Mouse (Mus musculus): Measurements from ENCODE around the gene Gamt. TPM values are rescaled to one million over a fixed set of nuclear protein-coding genes. Genes with fewer than 3 reads are reported as not detected.
"Not testable (repeated sequence)": the region's sequence is repeated elsewhere in the genome, so short reads cannot be mapped to it uniquely, and the experiment has no call there.

Gene Gamt
- total RNA-seq, 2 experiments from 2014 or later = 181 to 214 TPM

DNA sequence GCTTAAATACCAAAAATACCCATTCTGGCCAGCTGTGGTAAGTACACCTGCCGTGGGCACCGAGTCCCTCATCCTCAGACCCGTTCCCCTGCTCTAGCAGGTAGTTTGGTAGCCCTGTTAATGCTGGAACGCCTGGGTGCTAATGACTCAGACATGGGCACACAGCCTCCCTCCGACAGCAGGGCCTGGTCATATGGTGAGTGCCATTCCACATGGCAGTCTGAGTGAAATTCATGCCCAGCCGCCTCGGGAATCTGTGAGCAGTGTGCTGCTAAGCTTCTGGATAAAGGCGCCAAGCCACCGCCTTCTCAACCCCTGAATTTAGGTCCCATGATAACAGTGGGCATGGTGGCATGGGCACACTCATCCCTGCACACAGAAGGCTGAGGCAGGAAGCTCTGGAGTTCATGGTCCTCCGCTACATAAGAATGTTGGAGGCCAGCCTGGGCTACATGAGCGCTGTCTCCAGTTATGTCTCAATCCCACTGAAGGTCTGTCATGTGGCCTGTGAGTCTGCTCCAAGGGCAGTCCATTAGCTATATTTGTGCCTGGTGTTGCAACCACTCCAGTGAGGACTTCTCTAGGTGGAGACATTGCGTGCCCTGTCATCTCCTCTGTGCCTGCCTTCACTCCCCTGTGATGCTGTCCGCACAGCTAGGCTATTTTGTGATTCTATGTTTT, 24.5 kb downstream of the Gamt start:
- DNase-seq (ENCODE audit: low spot score in 2 of 2) = no peak

GRCm38 (mm10) chr10:80227877-80228775, 32.7 kb downstream of the Gamt start:
- no peak for DNase-seq (ENCODE audit: low spot score in 2 of 2)

DNA sequence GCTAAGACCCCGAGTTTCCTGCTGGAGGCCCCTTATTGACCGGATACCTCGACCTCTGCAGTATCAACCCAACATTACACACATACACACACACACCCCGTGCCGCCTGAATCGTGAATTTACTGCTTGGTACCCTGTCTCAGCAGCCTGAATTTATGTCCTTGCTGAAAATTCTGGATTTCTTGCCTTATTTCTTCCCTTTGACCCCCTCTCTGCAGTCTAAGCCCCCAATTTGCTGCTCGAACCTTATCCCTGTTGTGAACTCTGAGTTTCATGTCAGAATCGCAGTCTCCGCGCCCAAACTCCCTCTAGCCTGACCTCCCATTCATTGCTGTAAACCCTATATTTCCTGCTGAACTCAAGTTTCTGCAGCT, 33.7 kb downstream of the Gamt start:
- no peak for DNase-seq (ENCODE audit: low spot score in 2 of 2)

DNA sequence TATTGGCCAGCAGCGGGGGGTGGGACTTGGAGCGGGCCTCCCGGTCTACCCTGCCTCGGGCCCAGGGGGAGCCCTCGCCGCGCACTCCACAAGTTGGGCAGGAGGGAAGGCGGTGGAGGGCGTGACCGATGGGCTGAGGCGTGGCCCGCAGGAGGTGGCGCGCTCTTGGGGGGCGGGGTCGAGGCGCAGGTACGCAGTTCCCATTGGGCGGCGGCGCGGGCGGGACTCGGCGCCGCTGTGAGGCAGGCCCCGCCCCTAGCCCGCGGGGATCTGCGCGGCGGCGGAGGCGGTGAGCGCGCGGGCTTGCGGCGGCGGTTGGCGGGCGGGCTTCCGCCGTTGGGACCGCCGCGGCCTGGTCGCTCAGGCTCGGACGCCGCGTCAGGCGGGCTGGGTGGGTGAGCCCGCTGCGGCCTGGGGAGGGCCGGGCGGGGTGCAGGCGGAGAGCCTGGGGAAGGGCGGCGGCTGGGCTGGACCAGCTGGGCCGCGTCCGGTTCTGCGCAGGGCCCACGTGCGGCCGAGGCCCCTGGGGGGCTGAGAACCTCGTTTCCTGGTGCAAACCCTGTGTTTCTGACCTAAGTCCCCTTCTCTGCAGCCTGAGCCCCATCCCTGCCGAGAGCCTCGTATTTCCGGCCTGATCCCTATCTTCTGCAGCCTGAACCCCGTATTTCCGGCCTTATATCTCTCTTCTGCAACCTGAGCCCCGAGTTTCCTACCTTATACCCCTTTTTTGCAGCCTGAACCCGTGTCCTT, 34.2 kb downstream of the Gamt start, which contains the start of gene Mum1:
Gene Mum1 (plus strand): TSS at position 19 of the 750 bp plus-strand sequence.
- peak; percentile 96 to 97 for DNase-seq (ENCODE audit: low spot score in 2 of 2)

GRCm38 (mm10) chr10:80226071-80226415, 34.8 kb downstream of the Gamt start:
- DNase-seq (ENCODE audit: low spot score in 2 of 2) = no peak

- DNase-seq (ENCODE audit: low spot score in 2 of 2) = not testable (repeated sequence)
Measured at GRCm38 (mm10) chr10:80223137-80223536, 37.7 kb downstream of the Gamt start.

GRCm38 (mm10) chr10:80220676-80221075, 40.1 kb downstream of the Gamt start:
- DNase-seq (ENCODE audit: low spot score in 2 of 2) = no peak

DNA sequence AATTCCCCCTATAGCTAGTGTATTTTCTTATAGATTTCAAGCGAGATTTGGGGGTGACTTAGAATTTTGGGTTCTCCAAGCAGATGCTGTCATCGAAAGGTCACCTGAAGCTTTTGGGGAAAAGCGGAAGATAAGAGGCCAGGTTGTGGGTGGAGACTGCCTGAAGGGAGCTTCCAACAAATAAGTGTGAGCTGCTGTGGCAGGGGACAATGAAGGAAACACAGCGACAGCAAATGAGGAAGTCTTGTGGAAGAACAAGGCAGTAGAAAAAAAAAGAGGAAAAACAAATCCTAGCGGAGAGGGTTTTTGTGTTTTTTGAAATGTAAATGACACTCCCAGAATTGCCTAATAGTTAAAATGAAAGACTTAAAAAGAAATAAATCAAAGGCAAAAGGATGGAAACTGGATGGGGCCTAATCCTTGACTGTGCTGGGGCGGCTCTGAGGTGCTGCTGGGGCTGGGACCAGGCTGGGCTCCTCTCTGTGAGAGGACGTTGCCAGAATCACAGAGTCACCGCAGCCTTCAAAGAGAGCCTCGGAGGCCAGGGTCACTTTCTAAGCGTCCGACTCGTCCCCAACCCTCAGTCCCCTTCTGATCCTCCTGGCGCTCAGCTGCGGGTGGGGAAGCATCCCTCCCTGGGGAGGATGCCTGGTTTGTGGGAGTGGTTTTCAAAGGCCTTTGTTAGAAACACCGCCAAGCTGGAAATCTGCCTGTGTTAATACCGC, 45.6 kb downstream of the Gamt start:
- no peak for DNase-seq (ENCODE audit: low spot score in 2 of 2)

DNA sequence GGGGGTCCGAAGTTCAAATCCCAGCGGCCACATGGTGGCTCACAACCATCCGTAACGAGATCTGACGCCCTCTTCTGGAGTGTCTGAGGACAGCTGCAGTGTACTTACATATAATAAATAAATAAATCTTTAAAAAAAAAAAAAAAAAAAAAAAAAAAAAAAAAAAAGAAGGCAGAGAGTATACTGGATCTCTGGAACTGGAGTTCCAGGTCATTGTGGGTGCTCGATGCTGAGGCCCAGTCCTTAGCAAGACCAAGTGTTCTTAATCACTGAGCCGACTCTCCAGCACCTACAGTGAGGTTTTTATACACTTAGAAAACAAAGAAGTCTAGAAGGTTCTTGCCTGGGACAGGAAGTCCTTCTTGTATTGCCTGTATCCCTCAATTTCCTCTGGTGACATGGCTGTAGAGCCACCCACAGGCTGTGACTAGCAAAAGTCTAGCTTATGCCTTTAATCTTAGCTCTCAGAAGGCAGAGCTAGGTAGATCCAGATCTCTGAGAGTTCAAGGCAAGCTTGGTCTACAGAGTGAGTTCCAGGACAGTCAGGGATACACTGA, 49.2 kb downstream of the Gamt start:
- DNase-seq (ENCODE audit: low spot score in 2 of 2) = not testable (repeated sequence)

DNA sequence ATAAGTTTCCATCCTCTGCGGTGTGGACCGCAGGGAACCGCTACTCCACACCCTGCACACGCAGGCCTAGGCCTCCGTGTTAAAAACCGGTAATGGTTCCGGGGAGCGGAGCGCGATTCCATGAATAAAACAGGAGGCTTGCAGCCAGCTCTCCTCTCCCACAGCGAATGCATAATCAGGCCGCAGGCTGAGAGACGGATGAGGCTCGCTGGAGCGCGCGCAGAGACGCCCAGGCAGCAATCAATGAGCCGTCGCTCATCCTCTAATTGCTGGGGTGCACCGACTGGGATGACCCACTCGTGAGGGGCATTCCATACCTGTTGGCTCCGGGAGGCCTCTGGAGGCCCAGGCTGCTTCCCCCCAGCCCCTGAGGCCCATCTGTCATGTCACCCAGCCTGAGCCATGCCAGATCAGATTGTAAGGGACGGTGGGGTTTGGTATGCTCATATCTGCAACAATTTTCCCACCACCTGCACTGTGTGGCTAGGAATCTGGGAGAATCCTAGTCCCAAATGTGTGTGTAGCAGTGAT, 51.9 kb downstream of the Gamt start:
- DNase-seq (ENCODE audit: low spot score in 2 of 2) = no peak

DNA sequence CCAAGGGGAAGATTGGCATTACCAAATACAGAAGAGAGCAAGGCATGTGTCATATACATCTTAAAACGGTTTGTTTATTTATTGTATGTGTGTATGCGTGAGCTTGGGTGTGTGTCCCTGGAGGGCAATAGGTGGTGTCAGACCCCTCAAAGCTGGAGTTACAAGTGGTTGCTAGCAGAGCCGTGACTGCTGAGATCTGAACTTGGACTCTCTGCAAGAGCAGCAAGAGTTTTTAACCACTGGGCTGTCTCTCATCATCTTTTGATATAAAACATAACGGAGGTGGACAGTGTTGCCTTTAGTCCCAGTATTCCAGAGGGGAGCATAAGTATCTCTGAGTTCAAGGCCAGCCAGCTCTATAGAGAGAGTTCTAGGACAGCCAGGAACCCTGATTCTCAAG, 52.6 kb downstream of the Gamt start:
- DNase-seq (ENCODE audit: low spot score in 2 of 2) = no peak

Small RNA genes lying within 50 kb of the gene (microRNA-seq; reads per million reads assigned to microRNA genes)
- gene Mir6911 = 0.79 reads per million

Other genes with a start within 250 kb of the Gamt start
- gene Arhgap45, start 244.4 kb downstream of the Gamt start, total RNA-seq (2021) = 1 to 10 TPM; 7.1 to 8.5 TPM
- gene Polr2e, start 221.2 kb downstream of the Gamt start, total RNA-seq (2021) = 100 to 1,000 TPM; 103 to 112 TPM
- gene Gpx4, start 213.8 kb downstream of the Gamt start, total RNA-seq (2021) = 100 to 1,000 TPM; 576 to 622 TPM
- 10 to 100 TPM; 51.7 to 53.2 TPM for gene Sbno2, start 155.4 kb downstream of the Gamt start, total RNA-seq (2021)
- 100 to 1,000 TPM; 130 to 139 TPM for gene Stk11, start 145.2 kb downstream of the Gamt start, total RNA-seq (2021)
- gene Atp5d, start 122.4 kb downstream of the Gamt start, total RNA-seq (2021) = 100 to 1,000 TPM; 401 to 425 TPM
- gene Cbarp, start 120.2 kb downstream of the Gamt start, total RNA-seq (2021) = 10 to 100 TPM; 49.1 to 72.7 TPM
- 100 to 1,000 TPM; 113 to 124 TPM for gene Midn, start 112.7 kb downstream of the Gamt start, total RNA-seq (2021)
- 100 to 1,000 TPM; 296 to 322 TPM for gene Cirbp, start 95.0 kb downstream of the Gamt start, total RNA-seq (2021)
- 1 to 10 TPM; 7.5 to 8.8 TPM for gene 1600002K03Rik, start 88.1 kb downstream of the Gamt start, total RNA-seq (2021)
- gene Efna2, start 81.5 kb downstream of the Gamt start, total RNA-seq (2021) = 1 to 10 TPM; 6.5 to 7.5 TPM
- gene Mum1, start 34.6 kb downstream of the Gamt start, total RNA-seq (2021) = 10 to 100 TPM; 48.9 to 50.4 TPM
- gene Ndufs7, start 11.9 kb downstream of the Gamt start, total RNA-seq (2021) = 100 to 1,000 TPM; 208 to 225 TPM
- 100 to 1,000 TPM; 180 to 181 TPM for gene Dazap1, start 474 bp upstream of the Gamt start, total RNA-seq (2021)
- gene Rps15, start 31.4 kb upstream of the Gamt start, total RNA-seq (2021) = 1,000 to 10,000 TPM; 1,413 to 1,504 TPM
- 10 to 100 TPM in 1 of 2 experiments, 1 to 10 TPM in 1; 9.9 to 10.4 TPM for gene Apc2, start 35.0 kb upstream of the Gamt start, total RNA-seq (2021)
- gene 2310011J03Rik, start 59.5 kb upstream of the Gamt start, total RNA-seq (2021) = 10 to 100 TPM; 30.8 to 31.2 TPM
- gene Pcsk4, start 68.5 kb upstream of the Gamt start, total RNA-seq (2021) = 1 to 10 TPM; 7.7 to 7.8 TPM
- gene Reep6, start 68.9 kb upstream of the Gamt start, total RNA-seq (2021) = 10 to 100 TPM; 13.1 to 26.7 TPM
- gene Adamtsl5, start 87.4 kb upstream of the Gamt start, total RNA-seq (2021) = 10 to 100 TPM; 12.8 to 13.2 TPM
- gene Plk5, start 95.4 kb upstream of the Gamt start, total RNA-seq (2021) = under 1 TPM in 1 of 2 experiments, not detected in 1; 0.36 TPM
- gene Mex3d, start 126.6 kb upstream of the Gamt start, total RNA-seq (2021) = 10 to 100 TPM; 25.4 to 26.7 TPM
- gene Mbd3, start 138.5 kb upstream of the Gamt start, total RNA-seq (2021) = 100 to 1,000 TPM; 142 to 147 TPM
- gene Uqcr11, start 145.8 kb upstream of the Gamt start, total RNA-seq (2021) = 100 to 1,000 TPM; 535 to 613 TPM
- gene Tcf3, start 172.6 kb upstream of the Gamt start, total RNA-seq (2021) = 100 to 1,000 TPM; 112 to 116 TPM
- not detected for gene Onecut3, start 233.8 kb upstream of the Gamt start, total RNA-seq (2021)